Mouse (Mus musculus): ENCODE results near the gene Prss50. TPM values are rescaled to one million over a fixed set of nuclear protein-coding genes. Genes with fewer than 3 reads are reported as not detected.

Prss50 gene
- polyA plus RNA-seq, 1 experiment from 2014 or later, result not detected

- H3K4me1 ChIP-seq (ENCODE audit: control insufficient read depth, insufficient read depth, low read length), result no peaks in the 10 kb centered on the region
- H3K4me3 ChIP-seq (ENCODE audit: low read depth, low read length), result no peak overlapping the region
- H3K9ac ChIP-seq (ENCODE audit: low read depth, low read length), result no peak overlapping the region
- no peak overlapping the region for H3K27ac ChIP-seq (replicated peaks; ENCODE audit: low read depth, low read length)
- H3K27me3 ChIP-seq (replicated peaks; ENCODE audit: control insufficient read depth, insufficient read depth, low read length), result no peaks in the 10 kb centered on the region
- H3K9me3 ChIP-seq (ENCODE audit: control insufficient read depth, low read length), result no peaks in the 10 kb centered on the region
- no peak for ATAC-seq (ENCODE audit: low read depth)
- H3K36me3 ChIP-seq (ENCODE audit: control insufficient read depth, insufficient read depth, low read length), result no peaks in the 10 kb centered on the region
- DNase-seq (ENCODE audit: low spot score), result no peak
- 87% methylated on average over 11 of the region's 11 CpGs for WGBS
- H3K4me2 ChIP-seq (ENCODE audit: low read depth, low read length), result no peak overlapping the region
Measured at GRCm38 (mm10) chr9:110907201-110907837, 49.6 kb downstream of the Prss50 start.

- ATAC-seq (ENCODE audit: low read depth) (no peak), DNase-seq (ENCODE audit: low spot score) (no peak)
- Histone ChIP-seq H3K9me3 (ENCODE audit: control insufficient read depth, low read length) (no peaks in the 10 kb centered on the region), H3K4me3 (ENCODE audit: low read depth, low read length) (no peak overlapping the region), H3K4me1 (ENCODE audit: control insufficient read depth, insufficient read depth, low read length) (no peaks in the 10 kb centered on the region), H3K27me3 (replicated peaks; ENCODE audit: control insufficient read depth, insufficient read depth, low read length) (no peaks in the 10 kb centered on the region), H3K9ac (ENCODE audit: low read depth, low read length) (no peak overlapping the region), H3K4me2 (ENCODE audit: low read depth, low read length) (no peak overlapping the region), H3K27ac (replicated peaks; ENCODE audit: low read depth, low read length) (no peak overlapping the region), H3K36me3 (ENCODE audit: control insufficient read depth, insufficient read depth, low read length) (no peaks in the 10 kb centered on the region)
- WGBS, result 66% methylated on average over 4 of the region's 4 CpGs
Measured at GRCm38 (mm10) chr9:110907838-110908630, 50.3 kb downstream of the Prss50 start.

GRCm38 (mm10) chr9:110908631-110909016 lies 50.9 kb downstream of the Prss50 start:
- H3K4me1 ChIP-seq (ENCODE audit: control insufficient read depth, insufficient read depth, low read length), result no peaks in the 10 kb centered on the region
- WGBS, result 97% methylated on average over 3 of the region's 3 CpGs
- H3K9ac ChIP-seq (ENCODE audit: low read depth, low read length), result no peak overlapping the region

GRCm38 (mm10) chr9:110909371-110909967 lies 51.7 kb downstream of the Prss50 start:
- no peaks in the 10 kb centered on the region for H3K4me1 ChIP-seq (ENCODE audit: control insufficient read depth, insufficient read depth, low read length)
- 0 out of 2 replicates have a peak, but pooled peaks have one; percentile 12 for ATAC-seq (ENCODE audit: low read depth)
- H3K36me3 ChIP-seq (ENCODE audit: control insufficient read depth, insufficient read depth, low read length), result no peaks in the 10 kb centered on the region
- peak; percentile 11 for DNase-seq (ENCODE audit: low spot score)
- no peak overlapping the region for H3K4me3 ChIP-seq (ENCODE audit: low read depth, low read length)
- H3K9me3 ChIP-seq (ENCODE audit: control insufficient read depth, low read length), result no peaks in the 10 kb centered on the region
- no peaks in the 10 kb centered on the region for H3K27me3 ChIP-seq (replicated peaks; ENCODE audit: control insufficient read depth, insufficient read depth, low read length)
- no peak overlapping the region for H3K4me2 ChIP-seq (ENCODE audit: low read depth, low read length)
- 68% methylated on average over 6 of the region's 6 CpGs for WGBS
- H3K9ac ChIP-seq (ENCODE audit: low read depth, low read length), result no peak overlapping the region
- H3K27ac ChIP-seq (replicated peaks; ENCODE audit: low read depth, low read length), result no peak overlapping the region

More at GRCm38 (mm10) chr9:110908631-110909016, 50.9 kb downstream of the Prss50 start:
- no peak overlapping the region for H3K4me2 ChIP-seq (ENCODE audit: low read depth, low read length)
- no peak overlapping the region for H3K4me3 ChIP-seq (ENCODE audit: low read depth, low read length)
- no peak for ATAC-seq (ENCODE audit: low read depth)
- no peaks in the 10 kb centered on the region for H3K9me3 ChIP-seq (ENCODE audit: control insufficient read depth, low read length)
- H3K27ac ChIP-seq (replicated peaks; ENCODE audit: low read depth, low read length), result no peak overlapping the region
- H3K27me3 ChIP-seq (replicated peaks; ENCODE audit: control insufficient read depth, insufficient read depth, low read length), result no peaks in the 10 kb centered on the region
- H3K36me3 ChIP-seq (ENCODE audit: control insufficient read depth, insufficient read depth, low read length), result no peaks in the 10 kb centered on the region
- DNase-seq (ENCODE audit: low spot score), result no peak

Other genes starting within 250 kb of the Prss50 start
- gene Nradd, start 233.5 kb upstream of the Prss50 start, polyA plus RNA-seq (2014; fragmentation: Nextera tagmentation; extraction: Ambion mirVana), result 21.2 and 30.4 TPM in 2 replicates
- gene Nbeal2, start 203.8 kb upstream of the Prss50 start, polyA plus RNA-seq (2014; fragmentation: Nextera tagmentation; extraction: Ambion mirVana), result 2.0 and 3.6 TPM in 2 replicates
- 104 and 107 TPM in 2 replicates for gene Ccdc12, start 201.5 kb upstream of the Prss50 start, polyA plus RNA-seq (2014; fragmentation: Nextera tagmentation; extraction: Ambion mirVana)
- gene Myl3, start 116.1 kb upstream of the Prss50 start, polyA plus RNA-seq (2014; fragmentation: Nextera tagmentation; extraction: Ambion mirVana), result 39.1 and 53.6 TPM in 2 replicates
- 97.5 and 98.0 TPM in 2 replicates for gene Pth1r, start 110.8 kb upstream of the Prss50 start, polyA plus RNA-seq (2014; fragmentation: Nextera tagmentation; extraction: Ambion mirVana)
- not detected in 2 replicates for gene Prss42, start 59.8 kb upstream of the Prss50 start, polyA plus RNA-seq (2014; fragmentation: Nextera tagmentation; extraction: Ambion mirVana)
- gene Prss44, start 44.0 kb upstream of the Prss50 start, polyA plus RNA-seq (2014; fragmentation: Nextera tagmentation; extraction: Ambion mirVana), result not detected in 2 replicates
- not detected in 2 replicates for gene Prss43, start 31.3 kb upstream of the Prss50 start, polyA plus RNA-seq (2014; fragmentation: Nextera tagmentation; extraction: Ambion mirVana)
- 0.17 TPM in 1 of 2 replicates, not detected in the other for gene Prss45, start 23.4 kb upstream of the Prss50 start, polyA plus RNA-seq (2014; fragmentation: Nextera tagmentation; extraction: Ambion mirVana)
- 0.32 TPM in 1 of 2 replicates, not detected in the other for gene Prss46, start 13.5 kb upstream of the Prss50 start, polyA plus RNA-seq (2014; fragmentation: Nextera tagmentation; extraction: Ambion mirVana)
- gene Als2cl, start 21.9 kb downstream of the Prss50 start, polyA plus RNA-seq (2014; fragmentation: Nextera tagmentation; extraction: Ambion mirVana), result 3.0 and 3.4 TPM in 2 replicates
- 0.85 and 1.3 TPM in 2 replicates for gene Tmie, start 22.1 kb downstream of the Prss50 start, polyA plus RNA-seq (2014; fragmentation: Nextera tagmentation; extraction: Ambion mirVana)
- gene Fam240a, start 58.9 kb downstream of the Prss50 start, polyA plus RNA-seq (2014; fragmentation: Nextera tagmentation; extraction: Ambion mirVana), result not detected in 2 replicates
- 0.62 and 0.63 TPM in 2 replicates for gene Tdgf1, start 88.2 kb downstream of the Prss50 start, polyA plus RNA-seq (2014; fragmentation: Nextera tagmentation; extraction: Ambion mirVana)
- gene Lrrc2, start 93.6 kb downstream of the Prss50 start, polyA plus RNA-seq (2014; fragmentation: Nextera tagmentation; extraction: Ambion mirVana), result 0.21 and 0.28 TPM in 2 replicates
- gene Rtp3, start 132.6 kb downstream of the Prss50 start, polyA plus RNA-seq (2014; fragmentation: Nextera tagmentation; extraction: Ambion mirVana), result 0.21 and 0.35 TPM in 2 replicates
- 3.0 and 4.2 TPM in 2 replicates for gene Ltf, start 161.3 kb downstream of the Prss50 start, polyA plus RNA-seq (2014; fragmentation: Nextera tagmentation; extraction: Ambion mirVana)
- gene Ccrl2, start 199.6 kb downstream of the Prss50 start, polyA plus RNA-seq (2014; fragmentation: Nextera tagmentation; extraction: Ambion mirVana), result 0.35 and 0.97 TPM in 2 replicates

Data from embryonic facial prominence, embryonic 14.5 days (tissue).